Mouse (Mus musculus): ENCODE results near the gene 0610040J01Rik. TPM values are rescaled to one million over a fixed set of nuclear protein-coding genes. Genes with fewer than 3 reads are reported as not detected.
"Not testable (repeated sequence)": the region's sequence is repeated elsewhere in the genome, so short reads cannot be mapped to it uniquely, and the experiment has no call there.

Gene 0610040J01Rik
- polyA plus RNA-seq, 1 experiment, result 1.2 TPM

DNA sequence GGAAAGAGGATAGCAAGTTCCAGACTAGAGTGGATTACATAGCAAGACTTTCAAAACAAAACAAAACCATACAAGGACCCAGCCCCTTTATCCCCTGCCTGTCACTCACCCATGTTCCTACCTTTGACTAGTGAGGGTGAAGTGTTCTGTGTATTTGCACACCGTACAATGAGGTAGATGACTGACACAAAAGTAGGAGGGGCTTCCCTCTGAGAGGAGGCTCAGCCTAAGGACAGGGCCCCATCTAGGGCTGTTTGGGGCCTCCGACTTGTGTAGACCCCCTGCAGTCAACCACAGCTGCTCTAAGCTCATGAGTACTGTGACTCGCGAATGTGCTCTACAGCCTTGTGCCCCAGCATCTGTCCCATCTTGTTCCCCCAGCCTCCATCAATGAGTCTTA is 79.1 kb downstream of the 0610040J01Rik start:
- Histone ChIP-seq H3K4me1 (no peaks in the 10 kb centered on the region), H3K36me3 (replicated peaks; ENCODE audit: low read length) (no peaks in the 10 kb centered on the region), H3K27me3 (replicated peaks) (peaks cover 3% of the 10 kb centered on the region), H3K4me3 (replicated peaks) (no peak overlapping the region), H3K9me3 (peaks cover 12% of the 10 kb centered on the region)
- TF ChIP-seq GATA1 (IDR thresholded peaks at IDR 0.05; ENCODE audit: borderline replicate concordance, low read length) (no peak), FLI1 (IDR thresholded peaks at IDR 0.05; ENCODE audit: low read length) (no peak)

DNA sequence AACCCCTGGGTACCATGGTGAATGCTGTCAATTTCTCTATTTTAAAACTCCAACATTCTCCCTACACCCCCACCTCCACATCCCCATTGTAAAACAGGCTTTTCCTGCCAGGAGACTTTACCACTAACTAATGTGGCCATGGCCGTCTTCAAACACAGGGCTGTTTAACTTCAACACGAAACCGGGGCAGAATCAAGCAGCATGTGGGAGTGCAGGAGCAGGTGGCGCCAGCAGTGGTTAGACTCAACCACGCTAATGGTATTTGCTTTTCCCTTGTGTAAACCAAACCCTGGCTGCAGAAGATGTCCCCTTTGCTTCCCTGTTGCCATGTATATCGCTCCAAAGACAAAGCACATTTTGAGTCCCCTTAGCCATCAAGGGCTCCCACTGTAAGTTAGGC is 79.7 kb downstream of the 0610040J01Rik start:
- no peak for TF ChIP-seq FLI1 (IDR thresholded peaks at IDR 0.05; ENCODE audit: low read length)
- H3K9me3 ChIP-seq, result peaks cover 12% of the 10 kb centered on the region

DNA sequence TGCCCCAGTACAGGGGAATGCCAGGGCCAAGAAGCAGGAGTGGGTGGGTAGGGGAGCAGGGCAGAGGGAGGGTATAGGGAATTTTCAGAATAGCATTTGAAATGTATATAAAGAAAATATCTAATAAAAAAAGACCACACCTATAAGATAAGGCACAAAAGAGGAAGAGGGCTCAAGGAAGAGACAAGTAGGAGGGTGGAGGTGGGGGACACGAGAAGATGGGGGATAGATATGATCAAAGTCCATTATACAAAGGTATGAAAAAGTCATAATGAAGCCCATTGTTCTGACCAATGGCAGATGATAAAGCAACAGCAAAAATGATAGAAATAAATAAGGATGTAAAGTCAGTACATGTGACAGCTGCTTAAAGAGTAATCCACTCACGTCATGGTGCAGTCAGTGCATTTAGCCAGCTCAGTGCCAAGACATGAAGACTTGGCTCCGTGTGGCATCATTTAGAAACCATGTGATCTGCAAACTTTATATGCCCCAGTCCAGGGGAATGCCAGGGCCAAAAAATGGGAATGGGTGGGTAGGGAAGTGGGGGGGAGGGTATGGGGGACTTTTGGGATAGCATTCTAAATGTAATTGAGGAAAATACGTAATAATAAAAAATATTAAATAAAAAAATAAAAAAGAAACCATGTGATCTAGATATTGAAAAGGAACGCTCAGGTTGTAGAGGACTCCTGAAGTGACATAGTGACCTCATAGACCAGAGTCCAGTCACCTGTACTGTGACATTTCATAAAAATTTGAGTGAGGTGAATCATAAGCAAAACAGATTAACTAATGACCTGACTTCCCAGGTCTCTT is 85.0 kb downstream of the 0610040J01Rik start:
- not testable (repeated sequence) for H3K9me3 ChIP-seq; H3K4me3 ChIP-seq (replicated peaks); H3K27me3 ChIP-seq (replicated peaks); H3K4me1 ChIP-seq; H3K36me3 ChIP-seq (replicated peaks; ENCODE audit: low read length)

More for the DNA sequence above, 79.7 kb downstream of the 0610040J01Rik start:
- Histone ChIP-seq H3K4me3 (replicated peaks) (no peak overlapping the region), H3K36me3 (replicated peaks; ENCODE audit: low read length) (no peaks in the 10 kb centered on the region), H3K4me1 (no peaks in the 10 kb centered on the region), H3K27me3 (replicated peaks) (peaks cover 3% of the 10 kb centered on the region)

DNA sequence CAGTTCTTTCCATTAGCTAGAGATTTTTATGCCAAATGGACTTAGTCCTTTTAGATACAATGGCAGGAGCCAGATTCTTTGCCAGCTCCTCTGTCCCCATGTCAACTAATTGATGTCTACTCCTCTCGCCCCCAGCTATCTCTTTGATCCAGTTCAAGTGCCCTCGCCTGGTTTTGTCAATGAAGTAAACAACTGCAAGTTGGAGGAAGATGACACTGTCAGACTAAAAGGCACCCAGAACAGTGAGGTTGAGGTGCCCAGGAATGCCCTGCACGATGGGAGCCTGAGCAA is 85.6 kb downstream of the 0610040J01Rik start:
- TF ChIP-seq GATA1 (IDR thresholded peaks at IDR 0.05; ENCODE audit: borderline replicate concordance, low read length) (no peak), FLI1 (IDR thresholded peaks at IDR 0.05; ENCODE audit: low read length) (no peak)

DNA sequence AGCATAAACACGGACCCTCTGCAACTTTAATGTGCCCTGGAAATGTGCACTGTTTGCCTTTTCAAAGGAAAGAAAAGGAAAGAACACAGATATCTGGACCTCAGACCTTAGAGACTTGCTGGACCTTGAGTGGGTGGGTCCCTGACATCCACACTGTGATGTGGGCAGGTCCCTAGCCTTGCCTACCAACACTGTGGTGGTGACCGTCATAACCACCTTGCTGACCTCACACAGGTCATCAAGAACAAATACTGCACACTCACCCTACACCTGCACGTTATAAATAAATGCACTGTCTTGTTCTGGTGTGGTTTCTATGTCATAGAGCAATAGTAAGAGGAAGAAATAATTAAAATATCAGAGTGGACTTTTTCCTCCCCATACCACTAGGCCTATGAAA is 91.2 kb downstream of the 0610040J01Rik start:
- H3K27me3 ChIP-seq (replicated peaks), result peaks cover 8% of the 10 kb centered on the region
- H3K4me3 ChIP-seq (replicated peaks), result no peak overlapping the region
- H3K4me1 ChIP-seq, result peaks cover 18% of the 10 kb centered on the region
- H3K9me3 ChIP-seq, result no peaks in the 10 kb centered on the region
- no peaks in the 10 kb centered on the region for H3K36me3 ChIP-seq (replicated peaks; ENCODE audit: low read length)
- no peak for TF ChIP-seq FLI1 (IDR thresholded peaks at IDR 0.05; ENCODE audit: low read length)

More for the DNA sequence above, 85.6 kb downstream of the 0610040J01Rik start:
- Histone ChIP-seq H3K9me3 (peaks cover 5% of the 10 kb centered on the region), H3K36me3 (replicated peaks; ENCODE audit: low read length) (no peaks in the 10 kb centered on the region), H3K27me3 (replicated peaks) (peaks cover 5% of the 10 kb centered on the region), H3K4me3 (replicated peaks) (no peak overlapping the region), H3K4me1 (peaks cover 4% of the 10 kb centered on the region)

DNA sequence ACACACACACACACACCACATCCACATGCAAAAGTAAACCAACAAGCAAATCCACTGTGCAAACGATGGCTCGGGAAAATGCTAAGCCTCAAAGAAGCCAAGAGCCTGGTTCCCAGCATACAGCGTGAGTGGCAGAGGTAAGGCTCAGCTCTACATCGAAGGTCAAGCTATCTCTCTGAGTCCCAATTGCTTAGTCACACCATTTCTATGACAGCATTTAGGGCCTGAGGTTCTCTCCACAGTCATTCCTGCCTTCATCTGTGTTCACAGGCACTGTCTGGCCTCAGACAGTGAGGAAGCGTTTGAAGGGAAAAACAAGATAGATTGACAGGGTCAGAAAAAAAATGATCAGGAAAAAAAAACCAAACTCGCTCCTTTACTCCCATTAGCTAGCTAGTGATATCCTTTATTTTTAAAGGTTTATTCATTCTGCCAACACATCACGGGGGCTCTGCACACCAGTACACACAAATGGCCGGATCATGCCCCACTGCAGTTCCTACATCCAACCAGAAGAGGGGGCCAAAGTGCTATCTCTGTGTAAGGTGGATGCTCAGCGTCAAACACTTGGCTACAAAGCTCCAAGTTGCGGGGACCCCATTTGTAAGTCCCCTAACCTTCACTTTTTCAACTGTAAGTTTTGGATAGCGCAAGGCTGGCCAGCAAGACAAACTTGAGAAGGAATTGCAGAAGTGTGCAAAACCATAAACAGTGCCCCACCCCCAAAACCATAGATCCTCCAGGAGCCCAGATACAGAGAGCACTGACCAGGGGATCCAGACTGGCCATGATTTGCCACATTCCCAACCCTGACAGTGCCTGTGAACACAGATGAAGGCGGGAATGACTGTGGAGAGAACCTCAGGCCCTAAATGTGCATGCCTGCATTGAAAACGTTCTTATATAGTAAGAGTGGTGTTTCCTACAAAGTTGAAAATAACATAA is 94.3 kb downstream of the 0610040J01Rik start:
- H3K4me3 ChIP-seq (replicated peaks), result peak overlapping the region; percentile 2
- peaks cover 18% of the 10 kb centered on the region for H3K4me1 ChIP-seq
- H3K27me3 ChIP-seq (replicated peaks), result peaks cover 2% of the 10 kb centered on the region
- H3K36me3 ChIP-seq (replicated peaks; ENCODE audit: low read length), result no peaks in the 10 kb centered on the region
- H3K9me3 ChIP-seq, result no peaks in the 10 kb centered on the region
- TF ChIP-seq GATA1 (IDR thresholded peaks at IDR 0.05; ENCODE audit: borderline replicate concordance, low read length) (no peak), FLI1 (IDR thresholded peaks at IDR 0.05; ENCODE audit: low read length) (no peak)

DNA sequence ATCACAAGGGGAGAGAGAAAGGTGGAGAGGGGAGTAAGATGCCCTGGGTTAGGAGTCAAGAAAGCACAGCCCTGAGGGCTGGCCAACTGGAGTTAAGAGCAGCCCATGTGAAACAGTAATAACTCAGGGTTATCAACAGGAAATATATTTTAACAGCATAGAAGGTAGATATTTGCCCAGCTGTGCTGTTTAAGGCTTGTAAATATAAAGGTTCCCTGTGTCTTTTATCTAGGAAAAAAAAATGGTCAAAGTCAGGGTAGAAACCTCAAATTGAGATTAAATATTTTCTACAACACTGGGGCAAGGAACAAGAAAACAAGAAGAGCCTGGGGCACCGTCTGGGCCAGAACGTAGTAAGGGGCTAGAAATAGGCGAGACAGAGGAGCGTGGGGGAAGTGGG is 95.3 kb downstream of the 0610040J01Rik start:
- TF ChIP-seq FLI1 (IDR thresholded peaks at IDR 0.05; ENCODE audit: low read length), result no peak
- TF ChIP-seq GATA1 (IDR thresholded peaks at IDR 0.05; ENCODE audit: borderline replicate concordance, low read length), result no peak
- no peaks in the 10 kb centered on the region for H3K9me3 ChIP-seq
- H3K36me3 ChIP-seq (replicated peaks; ENCODE audit: low read length), result no peaks in the 10 kb centered on the region
- H3K4me1 ChIP-seq, result peaks cover 16% of the 10 kb centered on the region
- H3K27me3 ChIP-seq (replicated peaks), result peaks cover 2% of the 10 kb centered on the region
- no peak overlapping the region for H3K4me3 ChIP-seq (replicated peaks)

DNA sequence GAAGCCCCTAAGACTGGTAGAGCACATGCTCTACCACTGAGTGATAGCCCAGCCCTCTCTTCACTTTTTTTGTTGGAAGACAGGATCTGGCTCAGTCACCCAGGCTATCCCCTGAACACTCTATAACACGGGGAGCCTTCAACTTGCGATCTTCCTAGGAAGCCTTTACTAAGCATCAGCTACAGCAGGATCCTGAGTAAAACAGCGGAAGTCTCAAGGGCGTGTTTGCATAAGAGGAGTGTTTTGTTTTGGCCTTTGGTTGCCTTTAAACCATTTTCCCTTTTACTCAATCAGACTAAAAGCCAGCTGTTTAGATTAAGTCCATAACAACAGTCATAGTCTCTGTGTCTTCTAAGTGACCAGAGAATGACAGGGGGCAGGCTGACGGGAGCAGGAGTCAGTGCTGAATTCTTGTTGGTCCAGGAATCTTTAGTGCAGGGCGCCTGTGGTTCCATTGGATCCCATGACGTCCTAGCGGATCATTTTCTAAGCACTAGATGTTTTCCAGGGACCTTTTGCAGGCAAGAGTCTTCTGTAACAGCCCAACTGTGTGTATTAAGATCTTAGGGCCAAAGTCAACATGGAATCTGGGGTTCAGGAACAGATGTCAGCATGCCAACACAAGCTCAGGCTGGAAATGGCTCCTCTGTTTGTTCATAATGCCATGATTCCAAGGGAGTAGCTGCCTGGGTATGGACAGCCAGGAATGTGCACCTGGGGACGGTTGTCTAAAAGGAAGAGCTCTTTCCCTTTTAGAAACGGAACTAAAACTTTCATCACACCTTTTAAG is 98.2 kb downstream of the 0610040J01Rik start:
- Histone ChIP-seq H3K4me3 (replicated peaks) (no peak overlapping the region), H3K4me1 (peaks cover 10% of the 10 kb centered on the region), H3K9me3 (no peaks in the 10 kb centered on the region), H3K36me3 (replicated peaks; ENCODE audit: low read length) (no peaks in the 10 kb centered on the region), H3K27me3 (replicated peaks) (no peaks in the 10 kb centered on the region)
- no peak for TF ChIP-seq GATA1 (IDR thresholded peaks at IDR 0.05; ENCODE audit: borderline replicate concordance, low read length)
- no peak for TF ChIP-seq FLI1 (IDR thresholded peaks at IDR 0.05; ENCODE audit: low read length)

DNA sequence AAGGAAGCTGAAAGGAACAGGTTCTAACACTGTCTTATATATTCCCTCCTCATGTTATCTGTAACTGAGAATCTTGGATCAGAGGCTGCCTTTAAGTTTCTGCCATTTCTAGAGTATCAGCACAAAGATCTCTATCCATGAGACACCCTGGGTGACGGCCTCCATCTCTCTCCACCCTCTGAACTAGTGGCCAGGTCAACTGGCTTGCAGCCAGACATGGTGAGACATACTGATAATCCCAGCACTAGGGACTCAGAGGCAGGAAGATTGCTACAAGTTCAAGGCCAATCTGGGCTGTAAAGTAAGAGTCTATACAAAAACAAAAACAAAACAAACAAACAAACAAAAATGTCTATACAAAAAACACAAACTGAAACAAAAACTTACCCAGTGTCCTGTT is 102.7 kb downstream of the 0610040J01Rik start:
- Histone ChIP-seq H3K4me3 (replicated peaks) (no peak overlapping the region), H3K36me3 (replicated peaks; ENCODE audit: low read length) (no peaks in the 10 kb centered on the region), H3K9me3 (no peaks in the 10 kb centered on the region), H3K27me3 (replicated peaks) (no peaks in the 10 kb centered on the region), H3K4me1 (peaks cover 3% of the 10 kb centered on the region; the same call in 1 of the 2 replicates)
- TF ChIP-seq GATA1 (IDR thresholded peaks at IDR 0.05; ENCODE audit: borderline replicate concordance, low read length) (no peak), FLI1 (IDR thresholded peaks at IDR 0.05; ENCODE audit: low read length) (no peak)

Measured in megakaryocyte, embryonic 14.5 days (primary cell).